Mouse (Mus musculus): ENCODE measurements around the gene Taf11. TPM values are rescaled to one million over a fixed set of nuclear protein-coding genes. Genes with fewer than 3 reads are reported as not detected.

The Taf11 gene
- polyA plus RNA-seq, 1 experiment from 2014 or later: 60.9 TPM

GRCm38 (mm10) chr17:27871851-27872250, 37.8 kb downstream of the Taf11 start:
- ATAC-seq (ENCODE audit: insufficient number of reproducible peaks, low FRiP score, low TSS enrichment, low read depth): no peak
- no peak overlapping the region for H3K4me3 ChIP-seq
- H3K4me2 ChIP-seq: no peak overlapping the region
- WGBS: 88% methylated on average over 3 of the region's 3 CpGs
- H3K36me3 ChIP-seq: no peaks in the 10 kb centered on the region; the same call in 1 of the 2 replicates
- no peaks in the 10 kb centered on the region for H3K27me3 ChIP-seq
- H3K9ac ChIP-seq: no peak overlapping the region
- no peak overlapping the region for H3K27ac ChIP-seq
- no peaks in the 10 kb centered on the region for H3K9me3 ChIP-seq
- H3K4me1 ChIP-seq: no peaks in the 10 kb centered on the region

DNA sequence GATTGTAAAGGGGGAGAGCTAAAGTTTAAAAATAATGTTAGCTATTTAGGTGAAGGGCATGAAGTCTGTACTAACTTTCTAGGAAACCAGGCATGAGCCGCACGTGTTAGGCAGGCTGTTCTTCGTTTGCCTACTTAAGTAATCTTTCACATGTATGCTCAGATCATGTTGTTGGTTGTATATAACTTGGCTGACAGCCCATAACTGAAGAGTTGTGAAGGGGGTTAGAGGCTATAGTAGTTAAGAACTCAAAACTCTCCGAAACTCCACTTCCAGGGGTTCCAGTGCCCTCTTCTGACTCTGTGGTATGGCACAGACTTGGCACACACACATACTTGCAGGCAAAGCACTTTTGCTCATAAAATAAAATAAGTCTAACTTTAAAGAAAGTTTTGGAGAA, 42.9 kb downstream of the Taf11 start:
- ATAC-seq (ENCODE audit: insufficient number of reproducible peaks, low FRiP score, low TSS enrichment, low read depth): no peak
- 68% methylated on average over 4 of the region's 4 CpGs for WGBS
- no peaks in the 10 kb centered on the region for H3K9me3 ChIP-seq

DNA sequence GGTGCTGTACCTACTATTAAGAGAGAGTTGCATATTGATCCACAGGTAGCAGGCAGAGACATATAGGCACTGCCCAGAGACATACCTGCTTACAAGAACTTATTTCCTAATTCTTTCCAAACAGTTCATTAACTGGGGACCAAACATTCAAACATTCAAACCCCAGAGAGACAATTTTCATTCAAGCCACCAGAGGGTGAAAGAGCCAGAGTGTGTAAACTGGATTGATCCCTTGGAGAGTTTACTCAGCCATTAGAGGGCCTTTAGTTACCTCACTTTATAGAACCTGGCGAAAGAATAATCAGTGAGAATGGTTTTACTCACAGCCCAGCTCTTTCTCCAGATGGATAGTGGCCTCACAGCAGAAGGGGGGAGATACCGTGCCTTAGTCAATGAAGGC, 44.2 kb downstream of the Taf11 start:
- no peak for ATAC-seq (ENCODE audit: insufficient number of reproducible peaks, low FRiP score, low TSS enrichment, low read depth)
- no peaks in the 10 kb centered on the region for H3K36me3 ChIP-seq
- no peak overlapping the region for H3K27ac ChIP-seq
- peaks cover 8% of the 10 kb centered on the region; the same call in 1 of the 2 replicates for H3K4me1 ChIP-seq
- WGBS: 81% methylated on average over 2 of the region's 2 CpGs
- H3K9me3 ChIP-seq: no peaks in the 10 kb centered on the region
- H3K4me2 ChIP-seq: no peak overlapping the region
- no peak overlapping the region for H3K4me3 ChIP-seq
- no peaks in the 10 kb centered on the region for H3K27me3 ChIP-seq
- no peak overlapping the region for H3K9ac ChIP-seq

More for the DNA sequence above, 42.9 kb downstream of the Taf11 start:
- Histone ChIP-seq H3K4me3 (no peak overlapping the region), H3K4me1 (peaks cover 8% of the 10 kb centered on the region; the same call in 1 of the 2 replicates), H3K27ac (no peak overlapping the region), H3K9ac (no peak overlapping the region), H3K36me3 (no peaks in the 10 kb centered on the region), H3K4me2 (no peak overlapping the region), H3K27me3 (no peaks in the 10 kb centered on the region)

GRCm38 (mm10) chr17:27859131-27859530, 50.5 kb downstream of the Taf11 start:
- no peak overlapping the region for H3K4me2 ChIP-seq
- H3K9me3 ChIP-seq: no peaks in the 10 kb centered on the region
- H3K4me3 ChIP-seq: no peak overlapping the region
- peaks cover 22% of the 10 kb centered on the region for H3K4me1 ChIP-seq
- peaks cover 5% of the 10 kb centered on the region for H3K36me3 ChIP-seq
- no peak overlapping the region for H3K27ac ChIP-seq
- ATAC-seq (ENCODE audit: insufficient number of reproducible peaks, low FRiP score, low TSS enrichment, low read depth): no peak
- H3K9ac ChIP-seq: no peak overlapping the region
- 48% methylated on average over 2 of the region's 2 CpGs for WGBS
- no peaks in the 10 kb centered on the region for H3K27me3 ChIP-seq

- no peaks in the 10 kb centered on the region for H3K9me3 ChIP-seq
- WGBS: 46% methylated on average over 11 of the region's 11 CpGs
- no peak for ATAC-seq (ENCODE audit: insufficient number of reproducible peaks, low FRiP score, low TSS enrichment, low read depth)
- H3K4me2 ChIP-seq: peak overlapping the region; percentile 79
- peaks cover 22% of the 10 kb centered on the region for H3K4me1 ChIP-seq
- H3K27ac ChIP-seq: peak overlapping the region; percentile 90; the same call in 1 of the 2 replicates
- H3K4me3 ChIP-seq: peak overlapping the region; percentile 90
- peak overlapping the region; percentile 80 for H3K9ac ChIP-seq
- H3K36me3 ChIP-seq: peaks cover 16% of the 10 kb centered on the region
- no peaks in the 10 kb centered on the region for H3K27me3 ChIP-seq
Measured at GRCm38 (mm10) chr17:27857649-27858475, 51.8 kb downstream of the Taf11 start.

- Histone ChIP-seq H3K9ac (peak overlapping the region; percentile 80), H3K4me2 (peak overlapping the region; percentile 79), H3K27me3 (no peaks in the 10 kb centered on the region), H3K4me1 (peaks cover 22% of the 10 kb centered on the region), H3K27ac (peak overlapping the region; percentile 90), H3K36me3 (peaks cover 24% of the 10 kb centered on the region), H3K4me3 (peak overlapping the region; percentile 90), H3K9me3 (no peaks in the 10 kb centered on the region)
- ATAC-seq (ENCODE audit: insufficient number of reproducible peaks, low FRiP score, low TSS enrichment, low read depth): peak; percentile 43
- 1% methylated on average over 52 of the region's 52 CpGs for WGBS
Measured at GRCm38 (mm10) chr17:27856798-27857648, 52.6 kb downstream of the Taf11 start.

- WGBS: under 1% methylated on average over 42 of the region's 54 CpGs
- H3K27ac ChIP-seq: peak within 1 kb of the TSS; percentile 90
Measured at GRCm38 (mm10) chr17:27856265-27856797, 53.3 kb downstream of the Taf11 start, which contains the start of gene Uhrf1bp1. Uhrf1bp1 (plus strand) TSS chr17:27856441.

More at GRCm38 (mm10) chr17:27856265-27856797, 53.3 kb downstream of the Taf11 start, which contains the start of gene Uhrf1bp1:
- peak; percentile 83 for ATAC-seq (ENCODE audit: insufficient number of reproducible peaks, low FRiP score, low TSS enrichment, low read depth)
- Histone ChIP-seq H3K4me2 (peak within 1 kb of the TSS; percentile 79), H3K36me3 (peaks cover 28% of the 10 kb centered on the region), H3K27me3 (no peaks in the 10 kb centered on the region), H3K4me1 (peaks cover 22% of the 10 kb centered on the region), H3K9ac (peak within 1 kb of the TSS; percentile 80), H3K4me3 (peak within 1 kb of the TSS; percentile 90), H3K9me3 (no peaks in the 10 kb centered on the region)

Other genes with a start within 250 kb of the Taf11 start
- gene Spdef, start 180.9 kb downstream of the Taf11 start, polyA plus RNA-seq (2015; fragmentation: Nextera tagmentation; extraction: Ambion mirVana): 0.12 TPM in 1 of 2 replicates, not detected in the other
- 16.4 and 17.0 TPM in 2 replicates for gene D17Wsu92e, start 89.2 kb downstream of the Taf11 start, polyA plus RNA-seq (2015; fragmentation: Nextera tagmentation; extraction: Ambion mirVana)
- gene Snrpc, start 71.7 kb downstream of the Taf11 start, polyA plus RNA-seq (2015; fragmentation: Nextera tagmentation; extraction: Ambion mirVana): 270 and 277 TPM in 2 replicates
- gene Uhrf1bp1, start 53.4 kb downstream of the Taf11 start, polyA plus RNA-seq (2015; fragmentation: Nextera tagmentation; extraction: Ambion mirVana): 4.5 and 5.7 TPM in 2 replicates
- 12.3 and 13.0 TPM in 2 replicates for gene Anks1, start 538 bp downstream of the Taf11 start, polyA plus RNA-seq (2015; fragmentation: Nextera tagmentation; extraction: Ambion mirVana)
- 1.5 TPM in 2 replicates for gene Tcp11, start 170.8 kb upstream of the Taf11 start, polyA plus RNA-seq (2015; fragmentation: Nextera tagmentation; extraction: Ambion mirVana)
- 4.2 and 6.9 TPM in 2 replicates for gene Scube3, start 232.3 kb upstream of the Taf11 start, polyA plus RNA-seq (2015; fragmentation: Nextera tagmentation; extraction: Ambion mirVana)